Mouse (Mus musculus): ENCODE measurements around the gene Tctn1.

- TF ChIP-seq CTCF (IDR thresholded peaks at IDR 0.05): no peak
- TF ChIP-seq POLR2A (IDR thresholded peaks at IDR 0.05; ENCODE audit: insufficient read depth, low read depth, low read length): no peak
- no peak for TF ChIP-seq EP300 (IDR thresholded peaks at IDR 0.05; ENCODE audit: insufficient read depth, low read depth, low read length)
Observed at GRCm38 (mm10) chr5:122221085-122221484, 43.2 kb downstream of the Tctn1 start.

Data from heart, adult 2 months (tissue).